Mouse (Mus musculus): ENCODE measurements around the gene Arntl2. TPM values are rescaled to one million over a fixed set of nuclear protein-coding genes. Genes with fewer than 3 reads are reported as not detected.
"Not testable (repeated sequence)": the region's sequence is repeated elsewhere in the genome, so short reads cannot be mapped to it uniquely, and the experiment has no call there.

Gene Arntl2
- polyA plus RNA-seq (2012; rRNA removed), result 3.1 and 7.5 TPM in 2 replicates

GRCm38 (mm10) chr6:146795924-146796545, at the start of gene Arntl2:
TSS of gene Arntl2 (plus strand) at chr6:146796055.
- DNase-seq (ENCODE audit: low read depth), result peak; percentile 12

DNA sequence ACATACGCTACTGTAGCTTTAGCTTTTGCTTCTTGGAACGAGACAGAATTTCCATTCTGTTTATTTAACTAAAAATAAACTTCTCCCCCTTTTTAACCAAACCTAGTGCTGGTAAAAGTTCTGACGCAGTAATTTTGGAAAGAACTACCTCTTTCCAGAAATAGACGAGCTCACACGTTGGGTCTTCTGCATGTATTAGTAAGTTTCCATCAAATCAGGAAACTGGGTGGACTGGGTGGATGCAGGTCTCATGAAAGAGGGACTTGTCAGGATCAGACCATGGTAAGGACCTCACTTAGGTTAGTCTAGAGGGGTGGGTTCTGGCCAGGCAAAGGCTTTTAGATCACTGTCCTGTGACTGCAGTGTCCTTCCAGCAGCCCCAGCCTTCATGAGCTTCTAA, 49.3 kb upstream of the Arntl2 start:
- no peak for DNase-seq (ENCODE audit: low read depth)

DNA sequence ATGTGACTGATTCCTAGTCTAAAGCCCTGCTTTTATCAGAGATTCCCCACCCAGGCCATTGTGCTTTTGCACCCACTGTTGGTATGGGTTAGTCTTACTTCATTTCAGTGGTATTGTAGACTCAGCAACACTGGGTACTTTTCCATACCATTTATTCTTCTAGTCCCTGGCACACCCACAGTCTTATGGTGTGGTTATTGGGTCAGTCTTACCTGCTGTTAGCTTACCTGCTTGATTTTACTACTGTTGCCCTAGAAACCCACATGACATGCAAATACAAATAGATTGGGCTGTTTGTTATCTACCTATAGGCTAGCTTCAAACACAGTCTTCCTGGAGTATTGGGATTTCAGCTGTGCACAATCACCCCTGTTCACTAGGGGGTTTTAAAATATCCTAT, 48.8 kb upstream of the Arntl2 start:
- DNase-seq (ENCODE audit: low read depth), result no peak

DNA sequence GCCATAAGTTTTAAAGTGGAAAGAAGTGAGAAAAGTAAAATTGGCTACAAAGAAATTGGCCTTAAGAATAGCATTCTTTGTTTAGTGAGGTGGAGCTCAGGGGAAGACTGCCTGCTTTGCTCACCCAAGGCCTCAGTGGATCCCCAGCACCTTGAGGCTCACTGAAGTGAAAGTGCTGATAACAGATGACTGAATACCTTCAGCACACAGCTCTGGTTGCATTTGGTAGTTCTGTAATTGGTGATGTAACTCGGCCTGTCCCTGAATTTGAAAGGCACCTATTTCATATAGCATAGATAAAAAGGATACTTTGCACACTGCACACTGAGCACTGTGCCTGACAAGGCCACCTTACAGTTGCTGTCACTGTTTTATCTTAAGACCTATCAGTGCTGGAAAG, 47.6 kb upstream of the Arntl2 start:
- DNase-seq (ENCODE audit: low read depth), result no peak

GRCm38 (mm10) chr6:146751671-146752070, 44.2 kb upstream of the Arntl2 start:
- DNase-seq (ENCODE audit: low read depth), result no peak

DNA sequence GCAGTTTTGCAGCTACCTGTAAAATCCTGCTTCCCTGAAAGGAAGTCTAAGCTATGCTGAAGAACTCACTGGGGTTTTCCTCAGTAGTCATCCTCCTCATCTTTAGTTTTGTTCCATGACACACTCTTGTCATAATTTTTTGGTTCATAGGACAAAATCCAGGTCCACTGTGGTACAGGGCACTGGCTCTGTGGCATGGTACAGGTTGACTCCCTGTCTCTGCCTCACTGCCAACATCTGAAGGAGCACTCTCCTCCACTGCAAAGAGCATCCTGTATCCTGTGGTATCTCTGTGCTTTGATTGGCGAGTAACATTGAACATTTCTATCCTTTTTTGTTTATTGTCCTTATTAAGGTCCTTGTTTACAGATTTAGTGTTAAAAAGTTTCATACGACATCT, 43.7 kb upstream of the Arntl2 start:
- DNase-seq (ENCODE audit: low read depth), result no peak

DNA sequence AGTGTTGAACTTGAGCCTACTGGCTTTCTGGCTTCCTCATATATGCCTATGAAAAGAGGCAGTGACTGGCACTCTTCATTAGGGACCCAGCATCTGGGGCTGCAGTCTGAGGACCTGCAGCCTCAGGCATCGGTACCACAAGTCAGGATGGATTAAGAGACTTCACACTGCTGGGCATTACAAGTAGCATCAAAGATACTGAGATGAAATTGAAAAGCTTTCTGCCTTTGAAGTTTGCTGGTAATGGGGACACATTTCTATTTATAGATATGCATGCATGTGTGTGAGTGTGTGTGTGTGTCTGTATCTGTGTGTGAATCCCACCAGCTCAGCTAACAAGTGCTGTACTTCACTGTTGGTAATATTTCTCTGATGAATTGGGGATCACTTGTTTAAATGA, 43.2 kb upstream of the Arntl2 start:
- no peak for DNase-seq (ENCODE audit: low read depth)

GRCm38 (mm10) chr6:146753560-146754160, 42.2 kb upstream of the Arntl2 start:
- DNase-seq (ENCODE audit: low read depth), result no peak

DNA sequence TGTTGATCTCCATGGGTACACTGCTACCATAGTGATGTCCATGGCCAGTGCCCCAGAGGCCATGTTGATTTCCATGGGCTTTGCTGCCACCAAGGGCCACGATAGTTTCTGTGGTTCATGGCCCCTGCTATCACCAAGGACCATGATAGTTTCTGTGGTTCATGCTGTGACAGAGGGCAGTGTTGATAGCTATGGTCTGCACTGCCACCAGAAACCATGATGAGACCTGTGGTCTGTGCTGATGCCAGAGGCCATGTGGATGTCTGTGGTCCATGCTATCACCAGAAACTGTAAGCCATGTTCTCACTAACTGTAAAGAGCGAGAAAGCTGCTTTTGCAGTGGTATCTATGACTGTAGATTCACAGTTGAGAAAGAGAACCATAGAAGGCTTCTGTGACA, 40.7 kb upstream of the Arntl2 start:
- DNase-seq (ENCODE audit: low read depth), result no peak

DNA sequence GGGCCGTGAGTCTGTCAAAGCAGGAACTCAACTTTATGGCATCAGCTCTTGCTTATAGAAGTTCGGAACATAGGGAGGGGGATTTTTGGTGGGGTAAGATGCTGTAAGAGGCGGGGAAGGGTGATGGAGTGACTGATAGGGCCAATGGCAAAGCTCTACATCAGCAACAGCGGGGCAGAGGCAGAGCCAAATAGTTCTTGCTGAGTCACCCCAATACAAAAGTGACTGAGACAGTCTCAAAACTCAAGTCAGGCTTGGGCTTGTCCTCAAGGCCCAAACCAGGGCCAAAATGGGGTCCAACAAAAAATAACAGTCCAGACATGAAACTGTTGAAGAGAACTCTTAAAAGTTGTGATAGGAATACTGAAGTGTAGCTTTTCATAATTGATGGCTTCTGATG, 40.2 kb upstream of the Arntl2 start:
- DNase-seq (ENCODE audit: low read depth), result no peak

DNA sequence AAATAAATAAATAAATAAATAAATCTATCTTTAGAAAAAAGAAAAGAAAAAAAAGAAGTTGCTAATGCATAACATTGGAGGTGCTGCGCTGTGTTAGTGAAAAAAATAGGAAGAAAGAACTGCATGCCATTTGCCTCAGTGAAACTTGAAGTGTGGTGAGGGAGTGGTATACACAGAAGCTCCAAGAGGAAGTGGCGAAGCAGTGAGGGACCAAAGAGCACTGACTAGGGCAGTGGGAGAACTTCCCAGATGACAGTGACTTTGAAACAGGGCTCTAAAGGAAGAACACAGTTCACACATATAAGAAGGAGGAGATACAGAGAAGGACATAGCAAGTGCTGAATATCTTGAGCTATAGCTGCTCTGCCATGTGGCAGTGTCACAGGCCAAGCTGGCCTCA, 36.8 kb upstream of the Arntl2 start:
- no peak for DNase-seq (ENCODE audit: low read depth)

- no peak for DNase-seq (ENCODE audit: low read depth)
Measured at GRCm38 (mm10) chr6:146760022-146760421, 35.8 kb upstream of the Arntl2 start.

GRCm38 (mm10) chr6:146760736-146761135, 35.1 kb upstream of the Arntl2 start:
- no peak for DNase-seq (ENCODE audit: low read depth)

- DNase-seq (ENCODE audit: low read depth), result no peak
Measured at GRCm38 (mm10) chr6:146762264-146762898, 33.5 kb upstream of the Arntl2 start.

DNA sequence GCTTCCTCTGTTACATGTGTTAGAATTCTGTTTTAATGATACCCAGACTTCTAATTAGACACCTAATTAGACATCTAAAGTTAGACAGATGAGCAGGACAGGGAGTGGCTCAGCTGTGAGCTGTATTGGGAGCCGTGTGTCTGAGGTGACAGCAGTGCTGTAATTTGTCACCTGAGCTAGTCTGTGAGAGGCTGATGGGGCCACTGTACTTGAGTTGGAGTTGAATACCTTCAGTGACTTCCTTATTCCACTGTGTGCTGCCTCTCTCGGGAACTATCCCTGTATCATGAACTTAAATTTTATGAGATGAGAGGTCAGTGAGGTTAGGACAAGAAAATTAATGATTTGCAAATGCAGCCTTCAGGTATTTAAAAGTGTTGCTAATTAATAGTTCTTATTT, 31.3 kb upstream of the Arntl2 start:
- no peak for DNase-seq (ENCODE audit: low read depth)

GRCm38 (mm10) chr6:146765270-146765669, 30.6 kb upstream of the Arntl2 start:
- DNase-seq (ENCODE audit: low read depth), result no peak

DNA sequence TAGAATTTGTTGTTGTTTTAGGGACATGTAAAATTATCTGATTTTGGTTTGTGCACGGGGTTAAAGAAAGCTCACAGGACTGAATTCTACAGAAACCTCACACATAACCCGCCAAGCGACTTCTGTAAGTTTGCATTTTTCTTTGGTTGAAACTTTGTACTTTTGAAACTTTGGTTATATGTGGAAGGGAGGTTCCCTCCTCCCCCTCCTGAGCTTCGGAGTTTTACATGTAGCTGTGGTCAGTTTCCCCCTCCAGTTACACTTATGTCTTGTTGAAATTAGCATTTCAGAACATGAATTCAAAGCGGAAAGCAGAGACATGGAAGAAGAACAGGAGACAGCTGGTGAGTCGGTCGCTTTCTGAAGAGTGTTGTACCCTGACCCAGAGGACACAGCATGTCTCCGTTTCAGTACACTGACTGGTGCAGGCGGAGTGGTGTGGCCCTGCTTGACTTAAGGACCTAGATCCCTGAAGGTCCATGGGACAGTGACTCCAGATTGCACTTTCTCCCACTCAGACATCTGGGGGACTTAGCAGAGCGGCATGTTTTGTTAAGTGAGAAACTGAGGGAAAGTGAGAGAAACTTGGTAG, 26.9 kb upstream of the Arntl2 start:
- DNase-seq (ENCODE audit: low read depth), result no peak

GRCm38 (mm10) chr6:146770005-146770745, 25.7 kb upstream of the Arntl2 start:
- DNase-seq (ENCODE audit: low read depth), result no peak

- no peak for DNase-seq (ENCODE audit: low read depth)
Measured at GRCm38 (mm10) chr6:146770808-146771207, 25.0 kb upstream of the Arntl2 start.

- DNase-seq (ENCODE audit: low read depth), result not testable (repeated sequence)
Measured at GRCm38 (mm10) chr6:146775864-146776263, 20.0 kb upstream of the Arntl2 start.

DNA sequence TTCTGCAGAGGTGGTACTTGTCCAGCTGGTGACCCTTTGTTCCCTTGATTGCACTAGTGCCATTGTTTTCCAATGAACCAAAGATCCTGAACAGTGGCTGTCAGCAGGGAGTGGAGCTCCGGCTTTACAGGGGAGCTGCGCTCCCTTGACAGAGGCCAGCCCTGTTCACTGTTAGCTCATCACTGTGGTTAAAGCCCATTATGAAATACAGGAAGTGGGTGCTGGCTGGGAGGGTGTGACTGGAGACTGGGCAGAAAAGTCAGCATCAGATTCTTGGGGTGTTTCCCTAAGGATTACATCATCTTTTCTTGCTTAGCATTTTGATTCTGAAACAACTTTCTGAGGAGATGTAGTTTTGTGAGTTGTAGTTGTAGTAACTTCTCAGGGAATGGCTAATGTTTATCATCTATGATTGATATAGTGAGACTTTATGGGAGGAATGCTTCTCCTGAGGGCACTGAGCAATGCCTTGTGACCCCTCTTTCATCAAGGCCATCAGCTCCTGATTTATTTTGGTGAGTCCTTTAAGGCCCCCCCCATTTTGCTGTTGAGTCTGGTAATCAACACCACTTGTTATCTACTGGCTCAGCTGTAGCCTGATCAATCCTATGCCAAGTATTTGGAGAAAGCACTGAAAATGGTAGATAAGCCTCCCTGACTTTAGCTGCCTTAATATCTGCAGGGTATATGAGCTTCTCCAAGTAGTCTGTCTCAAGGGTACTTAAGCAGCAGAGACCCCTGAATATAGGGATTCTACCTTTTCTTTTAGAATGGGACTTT, 19.1 kb upstream of the Arntl2 start:
- no peak for DNase-seq (ENCODE audit: low read depth)

- no peak for DNase-seq (ENCODE audit: low read depth)
Measured at GRCm38 (mm10) chr6:146778055-146778454, 17.8 kb upstream of the Arntl2 start.
